ENCODE assay signal across 20 mouse cellular contexts in the genomic region with DNA sequence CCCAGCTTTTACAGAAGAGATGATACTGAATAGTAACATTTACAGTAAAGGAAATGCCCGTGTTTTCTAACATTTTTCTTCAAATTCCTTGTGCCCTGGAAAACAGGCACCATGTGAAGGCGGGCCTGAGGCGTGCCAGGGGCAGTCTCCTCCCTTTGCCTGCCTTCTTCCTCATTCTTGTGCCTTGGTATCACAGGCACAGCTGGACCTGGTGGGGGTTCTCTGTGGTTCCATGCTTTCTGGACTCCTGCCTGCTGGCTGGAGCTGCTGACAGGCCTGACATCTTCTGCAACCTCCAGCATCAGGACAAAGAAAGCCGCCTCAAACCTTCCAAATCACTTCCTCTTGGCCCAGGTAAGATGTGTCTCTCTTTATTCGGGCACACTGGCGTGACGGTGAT. TPM values are rescaled to one million over a fixed set of nuclear protein-coding genes. Genes with fewer than 3 reads are reported as not detected.
DNase-seq lines count a peak whose midpoint lies in the region; ATAC-seq lines count a peak whose summit lies in the region.
"Had no signal": no experiment of that assay in that cellular context is flagged by ENCODE, and none has a peak within 500 bp of the region (broad histone marks: within the 10 kb centered on the region; RNA-seq: fewer than 3 reads in every experiment).

No protein-coding gene starts in this region.

- no peak overlapping the region for H3K9ac ChIP-seq in heart, embryonic 11.5 days (ENCODE audit: low read depth, low read length)
- no peak overlapping the region for H3K9ac ChIP-seq in stomach, embryonic 16.5 days (ENCODE audit: low read length)
- H3K9ac ChIP-seq in forebrain, embryonic 13.5 days = no peak overlapping the region
- H3K9ac ChIP-seq: hindbrain, embryonic 15.5 days; liver, embryonic 12.5 days; neural tube, embryonic 13.5 days had no signal

- no peaks in the 10 kb centered on the region for H3K4me1 ChIP-seq in heart, embryonic 11.5 days (ENCODE audit: control insufficient read depth, insufficient read depth, low read length)
- no peaks in the 10 kb centered on the region for H3K4me1 ChIP-seq in stomach, embryonic 16.5 days (ENCODE audit: control insufficient read depth, insufficient read depth, low read length)
- H3K4me1 ChIP-seq in forebrain, embryonic 13.5 days = no peaks in the 10 kb centered on the region
- H3K4me1 ChIP-seq: forebrain, embryonic 10.5 days; hindbrain, embryonic 15.5 days; liver, embryonic 12.5 days; neural tube, embryonic 13.5 days had no signal

- DNase-seq in heart, adult 11 months = peak; percentile 93
- DNase-seq in urinary bladder, postnatal 14 days (ENCODE audit: low spot score) = peak; percentile 40
- no peak for DNase-seq in urinary bladder, adult 2 months (ENCODE audit: low spot score)
- no peak for DNase-seq in thymus, postnatal 25 days
- DNase-seq: cerebellum, adult 8-10 months; kidney, adult 9 months had no signal

- no peak overlapping the region for H3K4me2 ChIP-seq in heart, embryonic 11.5 days
- 0 out of 2 replicates have a peak overlapping the region, but pooled peaks have one; percentile 5 for H3K4me2 ChIP-seq in stomach, embryonic 16.5 days (ENCODE audit: low read depth, low read length)
- H3K4me2 ChIP-seq in forebrain, embryonic 13.5 days = no peak overlapping the region
- H3K4me2 ChIP-seq: hindbrain, embryonic 15.5 days; liver, embryonic 12.5 days; neural tube, embryonic 13.5 days had no signal

- no peaks in the 10 kb centered on the region for H3K9me3 ChIP-seq in heart, embryonic 11.5 days (replicated peaks; ENCODE audit: control insufficient read depth, low read length)
- no peaks in the 10 kb centered on the region for H3K9me3 ChIP-seq in stomach, embryonic 16.5 days (replicated peaks; ENCODE audit: control insufficient read depth, low read length)
- H3K9me3 ChIP-seq in forebrain, embryonic 13.5 days (replicated peaks) = no peaks in the 10 kb centered on the region
- H3K9me3 ChIP-seq: hindbrain, embryonic 15.5 days; liver, embryonic 12.5 days had no signal

- WGBS in heart, embryonic 11.5 days (ENCODE audit: insufficient replicate concordance) = 74% methylated on average over 7 of the region's 7 CpGs
- WGBS in stomach, embryonic 16.5 days = 71% methylated on average over 7 of the region's 7 CpGs
- WGBS in forebrain, embryonic 13.5 days = 80% methylated on average over 7 of the region's 7 CpGs

- no peak overlapping the region for H3K4me3 ChIP-seq in heart, embryonic 11.5 days (ENCODE audit: low read depth, low read length)
- no peak overlapping the region for H3K4me3 ChIP-seq in stomach, embryonic 16.5 days (replicated peaks; ENCODE audit: low read length)
- H3K4me3 ChIP-seq in forebrain, embryonic 13.5 days = no peak overlapping the region
- H3K4me3 ChIP-seq: forebrain, embryonic 10.5 days; heart, adult 2 months; hindbrain, embryonic 15.5 days; liver, embryonic 12.5 days; neural tube, embryonic 13.5 days had no signal

- H3K27ac ChIP-seq in heart, embryonic 11.5 days (ENCODE audit: low read depth, low read length) = no peak overlapping the region
- no peak overlapping the region for H3K27ac ChIP-seq in stomach, embryonic 16.5 days (ENCODE audit: low read length)
- no peak overlapping the region for H3K27ac ChIP-seq in forebrain, embryonic 13.5 days
- H3K27ac ChIP-seq: forebrain, embryonic 10.5 days; heart, adult 2 months; hindbrain, embryonic 15.5 days; liver, embryonic 12.5 days; macrophage; neural tube, embryonic 13.5 days had no signal

- no peak for ATAC-seq in heart, embryonic 11.5 days (replicated peaks; ENCODE audit: insufficient number of reproducible peaks, low FRiP score, low TSS enrichment)
- ATAC-seq in hematopoietic stem cell, adult 5-6 weeks (replicated peaks in 1 of 2; ENCODE audit: insufficient read depth in 1 of 2, low FRiP score in 2 of 2, low TSS enrichment in 1 of 2, low read depth in 1 of 2, poor library complexity in 2 of 2, severe bottlenecking in 2 of 2) = peak; percentile 76 to 81; a peak in 3 of 4 replicates
- no peak for ATAC-seq in stomach, embryonic 16.5 days (ENCODE audit: insufficient read depth, low FRiP score)
- ATAC-seq in forebrain, embryonic 13.5 days = no peak
- ATAC-seq: liver, embryonic 12.5 days had no signal

- no peaks in the 10 kb centered on the region for H3K27me3 ChIP-seq in heart, embryonic 11.5 days (ENCODE audit: control insufficient read depth, insufficient read depth, low read length)
- no peaks in the 10 kb centered on the region for H3K27me3 ChIP-seq in stomach, embryonic 16.5 days (ENCODE audit: control insufficient read depth, insufficient read depth, low read length)
- H3K27me3 ChIP-seq in forebrain, embryonic 13.5 days = 0 out of 2 replicates have a peak, but pooled peaks cover 3% of the 10 kb centered on the region
- H3K27me3 ChIP-seq: hindbrain, embryonic 15.5 days; neural tube, embryonic 13.5 days had no signal

- no peaks in the 10 kb centered on the region for H3K36me3 ChIP-seq in heart, embryonic 11.5 days (ENCODE audit: control insufficient read depth, insufficient read depth, low read length)
- no peaks in the 10 kb centered on the region for H3K36me3 ChIP-seq in stomach, embryonic 16.5 days (ENCODE audit: control insufficient read depth, insufficient read depth, low read length)
- no peaks in the 10 kb centered on the region for H3K36me3 ChIP-seq in forebrain, embryonic 13.5 days (ENCODE audit: poor library complexity, severe bottlenecking)
- H3K36me3 ChIP-seq: forebrain, embryonic 10.5 days; hindbrain, embryonic 15.5 days; liver, embryonic 12.5 days; neural tube, embryonic 13.5 days had no signal

RNA-seq across cellular contexts. Expression of gene Tex12, which starts 4.0 kb away (rescaled TPM):
- not detected in 2 replicates for polyA plus RNA-seq in heart, embryonic 11.5 days (2014; fragmentation: Nextera tagmentation; extraction: Ambion mirVana)
- polyA plus RNA-seq in urinary bladder, adult 2 months (2012; rRNA removed) = not detected in 2 replicates
- total RNA-seq in hematopoietic stem cell, adult 5-6 weeks (2017) = not detected in 2 replicates
- 0.13 TPM in 1 of 2 replicates, not detected in the other for polyA plus RNA-seq in stomach, embryonic 16.5 days (2015; fragmentation: Nextera tagmentation; extraction: Ambion mirVana)
- 0.18 TPM in 1 of 2 replicates, not detected in the other for polyA plus RNA-seq in forebrain, embryonic 13.5 days (2015; fragmentation: Nextera tagmentation; extraction: Ambion mirVana)
- total RNA-seq: heart, adult 2 months; layer of hippocampus, adult 8-10 months; midbrain, postnatal 0 days had no signal
- polyA plus RNA-seq: brain, embryonic 14.5 days; embryonic facial prominence, embryonic 11.5 days; forebrain, embryonic 10.5 days; heart, adult 2 months; liver, embryonic 12.5 days; macrophage; midbrain, postnatal 0 days; neural tube, embryonic 13.5 days had no signal

RNA-seq across cellular contexts. Expression of gene Bco2, which starts 10.2 kb away (rescaled TPM):
- polyA plus RNA-seq in heart, embryonic 11.5 days (2014; fragmentation: Nextera tagmentation; extraction: Ambion mirVana) = 0.10 and 0.20 TPM in 2 replicates
- polyA plus RNA-seq in urinary bladder, adult 2 months (2012; rRNA removed) = 0.77 and 0.80 TPM in 2 replicates
- 3.8 and 4.4 TPM in 2 replicates for total RNA-seq in hematopoietic stem cell, adult 5-6 weeks (2017)
- 2.0 and 2.2 TPM in 2 replicates for polyA plus RNA-seq in stomach, embryonic 16.5 days (2015; fragmentation: Nextera tagmentation; extraction: Ambion mirVana)
- 0.20 and 0.37 TPM in 2 replicates for polyA plus RNA-seq in forebrain, embryonic 13.5 days (2015; fragmentation: Nextera tagmentation; extraction: Ambion mirVana)

RNA-seq across cellular contexts. Expression of gene Il18, which starts 10.5 kb away (rescaled TPM):
- 5.5 and 5.8 TPM in 2 replicates for polyA plus RNA-seq in heart, embryonic 11.5 days (2014; fragmentation: Nextera tagmentation; extraction: Ambion mirVana)
- 5.7 and 8.2 TPM in 2 replicates for polyA plus RNA-seq in urinary bladder, adult 2 months (2012; rRNA removed)
- 29.5 and 36.7 TPM in 2 replicates for total RNA-seq in hematopoietic stem cell, adult 5-6 weeks (2017)
- 21.1 and 24.3 TPM in 2 replicates for polyA plus RNA-seq in stomach, embryonic 16.5 days (2015; fragmentation: Nextera tagmentation; extraction: Ambion mirVana)
- polyA plus RNA-seq in forebrain, embryonic 13.5 days (2015; fragmentation: Nextera tagmentation; extraction: Ambion mirVana) = 16.4 and 17.3 TPM in 2 replicates

RNA-seq across cellular contexts. Expression of gene Pts, which starts 36.6 kb away (rescaled TPM):
- 83.3 and 87.9 TPM in 2 replicates for polyA plus RNA-seq in heart, embryonic 11.5 days (2014; fragmentation: Nextera tagmentation; extraction: Ambion mirVana)
- polyA plus RNA-seq in urinary bladder, adult 2 months (2012; rRNA removed) = 101 and 137 TPM in 2 replicates
- total RNA-seq in hematopoietic stem cell, adult 5-6 weeks (2017) = 91.9 and 128 TPM in 2 replicates
- 85.1 and 91.8 TPM in 2 replicates for polyA plus RNA-seq in stomach, embryonic 16.5 days (2015; fragmentation: Nextera tagmentation; extraction: Ambion mirVana)
- polyA plus RNA-seq in forebrain, embryonic 13.5 days (2015; fragmentation: Nextera tagmentation; extraction: Ambion mirVana) = 97.0 and 102 TPM in 2 replicates

RNA-seq across cellular contexts. Expression of gene Sdhd, which starts 38.4 kb away (rescaled TPM):
- 572 and 623 TPM in 2 replicates for polyA plus RNA-seq in heart, embryonic 11.5 days (2014; fragmentation: Nextera tagmentation; extraction: Ambion mirVana)
- polyA plus RNA-seq in urinary bladder, adult 2 months (2012; rRNA removed) = 154 and 189 TPM in 2 replicates
- total RNA-seq in hematopoietic stem cell, adult 5-6 weeks (2017) = 142 and 154 TPM in 2 replicates
- polyA plus RNA-seq in stomach, embryonic 16.5 days (2015; fragmentation: Nextera tagmentation; extraction: Ambion mirVana) = 380 and 381 TPM in 2 replicates
- 214 and 228 TPM in 2 replicates for polyA plus RNA-seq in forebrain, embryonic 13.5 days (2015; fragmentation: Nextera tagmentation; extraction: Ambion mirVana)

Comparison
In these comparisons a context has a peak if more than half of its experiments do, and no peak if none do; other contexts are left out.
1. DNase-seq: peak in heart, adult 11 months (single experiment) and urinary bladder, postnatal 14 days (single experiment); none in urinary bladder, adult 2 months (single experiment) and thymus, postnatal 25 days (single experiment).
2. ATAC-seq: peak in hematopoietic stem cell, adult 5-6 weeks (2 of 2); none in heart, embryonic 11.5 days (single experiment), stomach, embryonic 16.5 days (single experiment) and forebrain, embryonic 13.5 days (single experiment).